Mouse (Mus musculus): Measurements from ENCODE around the gene Med9.

- TF ChIP-seq CTCF (IDR thresholded peaks at IDR 0.05; ENCODE audit: low read depth) (no peak), EP300 (IDR thresholded peaks at IDR 0.05; ENCODE audit: low read depth) (no peak)
Observed at GRCm38 (mm10) chr11:59937615-59938014, 10.4 kb upstream of the Med9 start.

All from liver, embryonic 14.5 days (tissue).